Mouse (Mus musculus) heart, adult 2 months (tissue): ENCODE data around the gene Sh3yl1.

ENCODE experiments used
- CTCF ChIP-seq: fragments of 200-600 bp; IDR thresholded peaks from 2 replicates; pipeline ENCODE4 v1.8.1; 2022; ENCODE audit warnings: antibody characterized with exemption, mild to moderate bottlenecking, moderate library complexity
- EP300 ChIP-seq: fragments of 200-500 bp; IDR thresholded peaks from 2 replicates; pipeline ENCODE4 v1.6.1; 2011; ENCODE audit warnings: low read depth, low read length, control low read depth; ENCODE audit not compliant: insufficient read depth
- POLR2A ChIP-seq: fragments of 200-500 bp; IDR thresholded peaks from 2 replicates; pipeline ENCODE4 v1.6.1; 2011; ENCODE audit warnings: mild to moderate bottlenecking, low read depth, low read length, control low read depth; ENCODE audit not compliant: insufficient read depth

- peak; percentile 86 for TF ChIP-seq POLR2A
- TF ChIP-seq CTCF = no peak
- TF ChIP-seq EP300 = no peak
These were observed at the start of gene Sh3yl1, which contains the start of gene Acp1 for GRCm38 (mm10) chr12:30911261-30912047.
